Mouse (Mus musculus) ES-E14 (cell line): Measurements from ENCODE around the gene Pcnp. TPM values are rescaled to one million over a fixed set of nuclear protein-coding genes. Genes with fewer than 3 reads are reported as not detected.

Experiments used
- DNase-seq: peaks from one replicate; pipeline ENCODE4 v3.0.0-alpha.2; 2013; ENCODE audit warnings: low read depth, low spot score
- H3K27ac ChIP-seq: 2 replicates; pipeline ENCODE4 v1.5.1; 2012; ENCODE audit warnings: low read depth, mild to moderate bottlenecking, low read length, moderate library complexity, mixed read lengths; ENCODE audit not compliant: poor library complexity, insufficient read depth, severe bottlenecking
- H3K36me3 ChIP-seq: 2 replicates; pipeline ENCODE4 v1.6.1; 2012; ENCODE audit warnings: mild to moderate bottlenecking, low read length, moderate library complexity, mixed read lengths; ENCODE audit not compliant: control insufficient read depth, poor library complexity, insufficient read depth, severe bottlenecking
- H3K4me1 ChIP-seq, 2 experiments: fragments of 150-350 bp in 1 of 2; sonication (generic) in 1 of 2; 2 replicates each; pipeline ENCODE4 v1.6.1; 2012; ENCODE audit warnings: low read length in 2 of 2, mild to moderate bottlenecking in 1 of 2, mixed read lengths in 1 of 2; ENCODE audit not compliant: control insufficient read depth in 2 of 2, insufficient read depth in 2 of 2, poor library complexity in 1 of 2
- H3K4me3 ChIP-seq, 2 experiments: fragments of 150-350 bp in 1 of 2; sonication (generic) in 1 of 2; 2 replicates each; pipeline ENCODE4 v1.5.1; 2012; ENCODE audit warnings: low read length in 2 of 2, low read depth in 1 of 2, mild to moderate bottlenecking in 1 of 2, mixed read lengths in 1 of 2; ENCODE audit not compliant: insufficient read depth in 1 of 2, poor library complexity in 1 of 2, severe bottlenecking in 1 of 2
- H3K9ac ChIP-seq: 2 replicates; pipeline ENCODE4 v1.6.1; 2012; ENCODE audit warnings: low read depth, mild to moderate bottlenecking, low read length, mixed read lengths; ENCODE audit not compliant: poor library complexity, insufficient read depth, severe bottlenecking
- H3K9me3 ChIP-seq: fragments of 150-350 bp; sonication (generic); 2 replicates; pipeline ENCODE4 v1.6.1; 2012; ENCODE audit warnings: low read depth, mild to moderate bottlenecking, low read length; ENCODE audit not compliant: control insufficient read depth, insufficient read depth
- CHD2 ChIP-seq: IDR thresholded peaks from 2 replicates; pipeline ENCODE4 v1.6.1; 2014; ENCODE audit warnings: mild to moderate bottlenecking, low read depth, low read length, inconsistent platforms
- HCFC1 ChIP-seq: IDR thresholded peaks from 2 replicates; pipeline ENCODE4 v1.6.1; 2012; ENCODE audit warnings: low read length, inconsistent platforms, borderline replicate concordance; ENCODE audit not compliant: insufficient read depth
- MAFK ChIP-seq: IDR thresholded peaks from 2 replicates; pipeline ENCODE4 v1.6.1; 2014; ENCODE audit warnings: mild to moderate bottlenecking, low read depth, low read length, inconsistent platforms; ENCODE audit not compliant: insufficient read depth
- ZC3H11A ChIP-seq: IDR thresholded peaks from 2 replicates; pipeline ENCODE4 v1.6.1; 2012; ENCODE audit warnings: low read depth, mild to moderate bottlenecking, inconsistent platforms, low read length, borderline replicate concordance
- ZNF384 ChIP-seq: IDR thresholded peaks from 2 replicates; pipeline ENCODE4 v1.6.1; 2012; ENCODE audit warnings: low read depth, low read length, inconsistent platforms
- in situ Hi-C, 2 experiments: fragments of 600-800 bp; cut with MboI; formaldehyde crosslinking; loops; one replicate each; pipeline ENCODE4 v1.15.1; 2025; ENCODE audit warnings: low sequenced_read_pairs in 2 of 2, inconsistent platforms in 1 of 2; ENCODE audit not compliant: unreplicated experiment in 2 of 2
- total RNA-seq: library from RNA; depleted of rRNA; stranded (reverse); fragments of 300-350 nt; gene quantifications from 2 replicates; pipeline ENCODE4 v1.2.3, GENCODE M21; 2012; rRNA removed

The Pcnp gene
- total RNA-seq = 52.6 and 58.7 TPM in 2 replicates

- Histone ChIP-seq H3K27ac (peak within 1 kb of the TSS; percentile 54), H3K9me3 (no peaks in the 10 kb centered on the region)
- in situ Hi-C loops = no loop called here
Observed at GRCm38 (mm10) chr16:56029661-56030082, at the start of gene Pcnp. Gene Pcnp (minus strand): TSS chr16:56029739.

DNA sequence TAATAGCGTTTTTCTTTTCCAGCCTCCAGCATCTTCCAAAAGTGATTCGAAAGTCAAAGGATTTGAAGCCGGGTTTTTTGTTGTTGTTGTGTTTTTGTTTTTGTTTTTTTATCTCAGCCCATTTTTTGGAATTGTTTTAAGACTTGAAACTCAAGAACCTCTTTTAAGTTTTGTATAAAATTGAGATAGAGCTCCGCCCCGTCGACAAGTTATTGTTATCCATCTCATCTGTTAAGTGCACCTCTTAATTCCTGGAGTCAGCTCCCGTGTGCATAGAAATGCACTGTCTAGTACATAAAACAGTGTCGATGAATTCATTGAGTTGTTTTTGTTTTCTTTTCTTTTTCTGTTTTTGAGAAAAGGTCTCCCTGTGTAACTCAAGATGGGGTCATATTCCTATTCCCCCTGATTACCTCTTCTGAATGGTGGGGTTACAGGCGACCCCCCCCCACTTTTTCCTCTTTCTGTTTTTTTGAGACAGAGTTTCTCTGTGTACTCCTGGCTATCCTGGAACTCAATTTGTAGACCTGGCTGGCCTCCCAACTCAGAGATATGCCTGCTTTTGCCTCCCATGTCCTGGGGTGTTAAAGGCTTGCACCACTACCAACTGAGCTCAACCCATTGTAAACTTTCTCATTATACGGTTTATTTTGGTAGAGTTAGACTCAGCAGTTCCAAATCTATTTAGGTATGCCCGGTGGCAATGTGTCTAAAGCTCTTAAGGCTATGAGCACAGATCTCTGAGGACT is 46.8 kb upstream of the Pcnp start:
- no peak overlapping the region for H3K27ac ChIP-seq
- no peak for DNase-seq

More at GRCm38 (mm10) chr16:56029661-56030082, at the start of gene Pcnp:
- peaks cover 0 to 5% of the 10 kb centered on the region in 2 experiments; a peak in 2 of 4 replicates for H3K4me1 ChIP-seq
- peak within 1 kb of the TSS; percentile 97 for H3K9ac ChIP-seq
- H3K4me3 ChIP-seq = peak within 1 kb of the TSS; percentile 92 to 95
- TF ChIP-seq ZC3H11A = no peak
- TF ChIP-seq ZNF384 = no peak
- TF ChIP-seq HCFC1 = peak; percentile 76
- peaks cover 17% of the 10 kb centered on the region for H3K36me3 ChIP-seq
- peak; percentile 94 for DNase-seq

DNA sequence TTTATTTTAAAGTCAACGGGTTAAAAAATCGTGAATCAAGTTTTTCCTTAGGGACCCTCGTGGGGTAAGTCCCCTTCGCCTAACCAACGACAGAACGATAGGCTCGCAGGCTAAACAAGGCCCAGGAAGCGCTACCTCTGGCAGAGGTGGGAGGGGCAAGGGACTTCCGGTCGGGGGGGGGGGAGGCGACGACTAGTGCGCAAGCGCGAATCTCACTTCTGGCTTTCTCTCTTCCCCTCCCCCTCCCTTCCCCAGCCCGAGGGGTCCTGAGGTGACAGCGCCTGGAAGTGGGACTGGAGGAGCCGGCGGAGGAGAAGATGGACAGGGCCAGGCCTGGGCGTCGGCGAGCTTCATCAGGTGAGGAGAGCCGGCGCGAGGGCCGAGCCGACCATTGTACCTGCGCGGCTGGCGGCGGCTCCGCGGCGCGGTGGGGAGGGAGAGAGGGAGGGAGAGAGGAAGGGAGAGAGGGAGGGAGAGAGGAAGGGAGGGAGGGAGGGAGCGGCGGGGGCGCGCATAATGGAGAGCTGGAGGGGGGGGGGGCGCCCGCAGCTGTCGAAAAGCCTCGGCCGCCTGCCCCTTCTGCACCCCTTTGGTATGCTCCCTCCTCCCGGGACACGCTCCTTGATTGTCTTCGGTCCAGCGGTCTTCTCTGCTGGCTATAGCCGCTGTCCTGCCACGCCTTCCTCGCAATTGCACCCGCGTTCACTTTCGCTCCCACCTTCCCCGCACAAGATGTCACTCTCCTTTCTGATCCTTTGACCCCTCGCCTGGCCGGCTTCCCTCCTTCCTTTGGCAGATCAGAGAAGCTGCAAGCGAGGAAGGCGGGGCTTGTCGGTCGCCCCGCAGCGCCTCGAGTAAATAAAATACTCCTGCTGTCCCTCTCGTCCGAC is 45.9 kb upstream of the Pcnp start:
- in situ Hi-C loops = no loop called here
- H3K4me3 ChIP-seq = peak overlapping the region; percentile 93 to 98
- DNase-seq = peak; percentile 85
- no peaks in the 10 kb centered on the region for H3K9me3 ChIP-seq
- no peaks in the 10 kb centered on the region for H3K36me3 ChIP-seq
- peaks cover 0 to 14% of the 10 kb centered on the region in 2 experiments; a peak in 3 of 4 replicates for H3K4me1 ChIP-seq
- TF ChIP-seq ZC3H11A (no peak), HCFC1 (no peak), CHD2 (no peak), ZNF384 (no peak), MAFK (no peak)
- H3K27ac ChIP-seq = peak overlapping the region; percentile 67; the same call in 1 of the 2 replicates
- H3K9ac ChIP-seq = peak overlapping the region; percentile 79

More for the DNA sequence above, 46.8 kb upstream of the Pcnp start:
- H3K4me3 ChIP-seq = peak overlapping the region; percentile 93 to 98
- H3K9ac ChIP-seq = peak overlapping the region; percentile 29; the same call in 1 of the 2 replicates
- no peaks in the 10 kb centered on the region for H3K9me3 ChIP-seq
- no peaks in the 10 kb centered on the region for H3K36me3 ChIP-seq
- in situ Hi-C loops = no loop called here
- no peak for TF ChIP-seq ZNF384
- TF ChIP-seq HCFC1 = no peak
- TF ChIP-seq CHD2 = no peak
- no peak for TF ChIP-seq MAFK
- TF ChIP-seq ZC3H11A = no peak
- peaks cover 0 to 10% of the 10 kb centered on the region in 2 experiments; a peak in 3 of 4 replicates for H3K4me1 ChIP-seq

DNA sequence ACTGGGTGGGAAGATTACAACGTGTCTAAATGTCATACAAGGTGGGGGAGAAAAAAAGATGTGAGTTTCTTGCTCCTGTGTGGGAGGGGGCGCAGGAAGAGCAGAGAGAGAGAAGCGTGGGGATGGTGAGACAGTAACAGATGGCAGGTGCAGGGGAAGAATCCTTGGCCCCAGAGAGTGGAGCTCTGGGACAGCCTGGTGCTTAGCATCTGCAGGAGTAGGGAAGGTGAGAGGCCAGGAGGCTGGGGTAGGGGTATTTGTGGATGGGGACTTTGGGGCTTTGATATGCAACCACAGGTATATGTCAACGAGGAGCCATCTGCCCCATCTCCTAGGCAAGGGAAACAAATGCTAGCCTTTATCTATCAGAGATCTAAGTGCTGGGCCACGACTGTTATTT is 45.0 kb upstream of the Pcnp start:
- Histone ChIP-seq H3K9me3 (no peaks in the 10 kb centered on the region), H3K36me3 (no peaks in the 10 kb centered on the region), H3K27ac (no peak overlapping the region), H3K4me3 (no peak overlapping the region), H3K9ac (peak overlapping the region; percentile 35; the same call in 1 of the 2 replicates), H3K4me1 (peaks cover 0 to 14% of the 10 kb centered on the region in 2 experiments; a peak in 3 of 4 replicates)
- TF ChIP-seq ZNF384 = no peak
- no peak for TF ChIP-seq HCFC1
- no peak for TF ChIP-seq ZC3H11A
- no peak for TF ChIP-seq CHD2
- TF ChIP-seq MAFK = no peak
- in situ Hi-C loops = no loop called here
- DNase-seq = no peak
